Mouse (Mus musculus) adrenal gland, adult (tissue): ENCODE measurements at regions not wholly inside any gene's neighbourhood (a gene's known extent, or its start where the extent isn't known, plus 50 kb on each side); places are given as distances from the start of the nearest gene placed in this dataset.

Experiments used
- DNase-seq, 2 experiments: peaks; one replicate each; pipeline ENCODE4 v3.0.0; 2022 to 2023; ENCODE audit warnings: low spot score in 1 of 2; ENCODE audit not compliant: inconsistent age in 2 of 2

DNA sequence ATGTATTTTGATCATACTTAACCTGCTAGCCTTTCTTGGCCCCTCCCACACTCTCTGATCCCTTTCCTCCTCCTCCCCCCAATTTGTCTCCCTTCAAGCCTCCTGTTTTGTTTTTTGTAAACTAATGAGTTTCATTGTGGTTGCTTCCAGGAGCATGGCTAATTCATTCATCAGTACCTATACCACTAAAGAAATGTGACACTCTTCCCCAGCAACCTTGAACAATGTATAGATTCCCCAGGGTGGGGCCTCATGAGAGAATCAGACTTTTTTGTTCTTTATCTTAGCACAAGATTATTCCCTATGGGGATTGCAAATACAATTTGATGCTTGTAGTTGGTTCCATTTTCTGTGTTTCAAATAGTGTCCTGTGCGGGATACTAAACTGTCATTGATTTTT is 58.8 kb upstream of the Snx7 start:
- DNase-seq = no peak
